Mouse (Mus musculus): ENCODE measurements around the gene Slc7a5.

- TF ChIP-seq POLR2A (IDR thresholded peaks at IDR 0.05; ENCODE audit: control insufficient read depth, low read depth, low read length) = no peak
- TF ChIP-seq CTCF (IDR thresholded peaks at IDR 0.05; ENCODE audit: control insufficient read depth, insufficient read depth, insufficient replicate concordance, low read depth, low read length) = no peak
These were observed 75.0 kb downstream of the Slc7a5 start for GRCm38 (mm10) chr8:121832503-121832902.

All from testis, adult 2 months (tissue).